Mouse (Mus musculus) heart, adult 18-20 months (tissue): ENCODE measurements around the gene Mrps14. TPM values are rescaled to one million over a fixed set of nuclear protein-coding genes. Genes with fewer than 3 reads are reported as not detected.
A peak's percentile ranks its signal among the peaks of the same experiment; 100 is the strongest.

Experiments
- DNase-seq, 2 experiments: peaks; one replicate each; pipeline ENCODE4 v3.0.0; 2021 to 2022; ENCODE audit warnings: mixed read lengths in 1 of 2
- total RNA-seq, 2 experiments: library from RNA; stranded (reverse); gene quantifications; 2 replicates each; pipeline ENCODE4 v1.2.3; 2021

Gene Mrps14
- total RNA-seq, 2 experiments from 2014 or later, result 105 to 122 TPM

- no peak for DNase-seq
Measured at GRCm38 (mm10) chr1:160227196-160227595, 32.2 kb downstream of the Mrps14 start.

- no peak for DNase-seq
Measured at GRCm38 (mm10) chr1:160227850-160228249, 32.8 kb downstream of the Mrps14 start.

- peak in 1 of 2 experiments; percentile 72 for DNase-seq
Measured at GRCm38 (mm10) chr1:160231013-160231412, 36.0 kb downstream of the Mrps14 start.

- DNase-seq, result no peak
Measured at GRCm38 (mm10) chr1:160232113-160232512, 37.1 kb downstream of the Mrps14 start.

- peak; percentile 41 to 49 for DNase-seq
Measured at GRCm38 (mm10) chr1:160233921-160234320, 38.9 kb downstream of the Mrps14 start.

- DNase-seq, result no peak
Measured at GRCm38 (mm10) chr1:160237981-160238380, 43.0 kb downstream of the Mrps14 start.

GRCm38 (mm10) chr1:160238852-160239443, 43.9 kb downstream of the Mrps14 start:
- DNase-seq, result no peak

- DNase-seq, result no peak
Measured at GRCm38 (mm10) chr1:160240091-160240490, 45.1 kb downstream of the Mrps14 start.

- no peak for DNase-seq
Measured at GRCm38 (mm10) chr1:160244689-160245088, 49.7 kb downstream of the Mrps14 start.

GRCm38 (mm10) chr1:160245954-160246353, 50.9 kb downstream of the Mrps14 start:
- peak in 1 of 2 experiments; percentile 25 for DNase-seq

- DNase-seq, result peak in 1 of 2 experiments; percentile 16
Measured at GRCm38 (mm10) chr1:160246844-160247243, 51.8 kb downstream of the Mrps14 start.

GRCm38 (mm10) chr1:160247473-160247872, 52.5 kb downstream of the Mrps14 start:
- DNase-seq, result peak in 1 of 2 experiments; percentile 12

GRCm38 (mm10) chr1:160249786-160250185, 54.8 kb downstream of the Mrps14 start:
- DNase-seq, result peak in 1 of 2 experiments; percentile 4

- DNase-seq, result peak in 1 of 2 experiments; percentile 22
Measured at GRCm38 (mm10) chr1:160250782-160251181, 55.8 kb downstream of the Mrps14 start.

- no peak for DNase-seq
Measured at GRCm38 (mm10) chr1:160251388-160252007, 56.5 kb downstream of the Mrps14 start.

Other genes with a start within 250 kb of the Mrps14 start
- 10 to 100 TPM; 21.4 to 23.6 TPM for gene 4930523C07Rik, start 150.8 kb upstream of the Mrps14 start, total RNA-seq
- under 1 TPM in 1 of 2 experiments, not detected in 1; 0.18 TPM for gene Tnn, start 41.6 kb upstream of the Mrps14 start, total RNA-seq
- gene Cacybp, start 17.7 kb downstream of the Mrps14 start, total RNA-seq, result 100 to 1,000 TPM in 1 of 2 experiments, 10 to 100 TPM in 1; 80.1 to 105 TPM